Mouse (Mus musculus) adrenal gland, postnatal 36 days (tissue): Measurements from ENCODE around the gene A730049H05Rik. TPM values are rescaled to one million over a fixed set of nuclear protein-coding genes. Genes with fewer than 3 reads are reported as not detected.
A peak's percentile ranks its signal among the peaks of the same experiment; 100 is the strongest.

Experiments
- DNase-seq, 2 experiments: peaks; one replicate each; pipeline ENCODE4 v3.0.0; 2021; ENCODE audit warnings: mixed read lengths in 1 of 2
- total RNA-seq, 2 experiments: library from RNA; stranded (reverse); gene quantifications; 2 replicates each; pipeline ENCODE4 v1.2.3; 2021

A730049H05Rik gene
- total RNA-seq, 2 experiments from 2014 or later: 3.4 to 4.6 TPM

GRCm38 (mm10) chr6:92827360-92827759 is 11.1 kb downstream of the A730049H05Rik start:
- peak; percentile 20 to 35 for DNase-seq

GRCm38 (mm10) chr6:92829148-92829547 is 12.9 kb downstream of the A730049H05Rik start:
- DNase-seq: no peak

- no peak for DNase-seq
Measured at GRCm38 (mm10) chr6:92831106-92831505, 14.8 kb downstream of the A730049H05Rik start.

- no peak for DNase-seq
Measured at GRCm38 (mm10) chr6:92842000-92842399, 25.7 kb downstream of the A730049H05Rik start.

GRCm38 (mm10) chr6:92843474-92843873 is 27.2 kb downstream of the A730049H05Rik start:
- no peak for DNase-seq

GRCm38 (mm10) chr6:92845898-92846297 is 29.6 kb downstream of the A730049H05Rik start:
- DNase-seq: no peak

- DNase-seq: peak; percentile 51 to 57
Measured at GRCm38 (mm10) chr6:92846614-92847013, 30.3 kb downstream of the A730049H05Rik start.

GRCm38 (mm10) chr6:92849208-92849607 is 32.9 kb downstream of the A730049H05Rik start:
- DNase-seq: no peak

- peak; percentile 69 to 75 for DNase-seq
Measured at GRCm38 (mm10) chr6:92850250-92850649, 34.0 kb downstream of the A730049H05Rik start.

GRCm38 (mm10) chr6:92854873-92855272 is 38.6 kb downstream of the A730049H05Rik start:
- DNase-seq: no peak

- DNase-seq: no peak
Measured at GRCm38 (mm10) chr6:92857761-92858160, 41.5 kb downstream of the A730049H05Rik start.

GRCm38 (mm10) chr6:92858721-92859510 is 42.6 kb downstream of the A730049H05Rik start:
- DNase-seq: no peak

- no peak for DNase-seq
Measured at GRCm38 (mm10) chr6:92860285-92860912, 44.1 kb downstream of the A730049H05Rik start.

- DNase-seq: no peak
Measured at GRCm38 (mm10) chr6:92862599-92862998, 46.3 kb downstream of the A730049H05Rik start.

- DNase-seq: peak; percentile 17 to 28
Measured at GRCm38 (mm10) chr6:92869089-92869581, 52.9 kb downstream of the A730049H05Rik start, which contains the start of gene Gm15737. Gene Gm15737 (plus strand): TSS chr6:92869357.

- no peak for DNase-seq
Measured at GRCm38 (mm10) chr6:92869582-92870219, 53.4 kb downstream of the A730049H05Rik start.

GRCm38 (mm10) chr6:92871813-92872212 is 55.5 kb downstream of the A730049H05Rik start:
- no peak for DNase-seq

- no peak for DNase-seq
Measured at GRCm38 (mm10) chr6:92872766-92873165, 56.5 kb downstream of the A730049H05Rik start.

GRCm38 (mm10) chr6:92874854-92875253 is 58.6 kb downstream of the A730049H05Rik start:
- peak in 1 of 2 experiments; percentile 32 for DNase-seq

- no peak for DNase-seq
Measured at GRCm38 (mm10) chr6:92875340-92875739, 59.1 kb downstream of the A730049H05Rik start.

GRCm38 (mm10) chr6:92876121-92876520 is 59.8 kb downstream of the A730049H05Rik start:
- DNase-seq: no peak

GRCm38 (mm10) chr6:92877236-92877635 is 61.0 kb downstream of the A730049H05Rik start:
- DNase-seq: no peak

- no peak for DNase-seq
Measured at GRCm38 (mm10) chr6:92878771-92879170, 62.5 kb downstream of the A730049H05Rik start.
